12 mouse cellular contexts compared by ENCODE assay signal in genomic region chr19:41113911-41114531, GRCm38 (mm10). TPM values are rescaled to one million over a fixed set of nuclear protein-coding genes. Genes with fewer than 3 reads are reported as not detected.
DNase-seq lines count a peak whose midpoint lies in the region; ATAC-seq and TF ChIP-seq lines count a peak whose summit lies in the region.
"Had no signal": no experiment of that assay in that cellular context is flagged by ENCODE, and none has a peak within 500 bp of the region (broad histone marks: within the 10 kb centered on the region; RNA-seq: fewer than 3 reads in every experiment).

No protein-coding gene starts in this region.

- DNase-seq in embryo, embryonic 10 days (ENCODE audit: low spot score), result peak; percentile 44
- DNase-seq in forebrain, embryonic 11.5 days (ENCODE audit: low spot score), result peak; percentile 76
- DNase-seq in testis, postnatal 14 days (ENCODE audit: low spot score), result no peak
- DNase-seq in urinary bladder, postnatal 10 days (ENCODE audit: low spot score), result no peak
- no peak for DNase-seq in thymus, adult 2 months
- DNase-seq: cerebellum, adult 11 months; heart, adult 18-20 months; kidney, postnatal 25 days had no signal

- ATAC-seq in forebrain, embryonic 11.5 days (replicated peaks; ENCODE audit: low FRiP score), result peak; percentile 85
- ATAC-seq in hindbrain, embryonic 15.5 days (ENCODE audit: low FRiP score, low read depth), result peak; percentile 40
- 0 out of 2 replicates have a peak, but pooled peaks have one; percentile 40 for ATAC-seq in midbrain, embryonic 15.5 days (replicated peaks)

- H3K4me3 ChIP-seq in forebrain, embryonic 11.5 days (ENCODE audit: low read depth, low read length), result no peak overlapping the region
- H3K4me3 ChIP-seq in hindbrain, embryonic 15.5 days, result no peak overlapping the region
- no peak overlapping the region for H3K4me3 ChIP-seq in midbrain, embryonic 15.5 days
- no peak overlapping the region for H3K4me3 ChIP-seq in thymus, adult 2 months (ENCODE audit: control insufficient read depth, insufficient read depth, low read length)

- peaks cover 5% of the 10 kb centered on the region; the same call in 1 of the 2 replicates for H3K27me3 ChIP-seq in forebrain, embryonic 11.5 days (ENCODE audit: control insufficient read depth, insufficient read depth, low read length)
- no peaks in the 10 kb centered on the region for H3K27me3 ChIP-seq in hindbrain, embryonic 15.5 days
- peaks cover 12% of the 10 kb centered on the region; the same call in 1 of the 2 replicates for H3K27me3 ChIP-seq in midbrain, embryonic 15.5 days (replicated peaks)
- H3K27me3 ChIP-seq in thymus, adult 2 months (ENCODE audit: control insufficient read depth, insufficient read depth, low read length), result no peaks in the 10 kb centered on the region

- no peak overlapping the region for H3K4me2 ChIP-seq in forebrain, embryonic 11.5 days (ENCODE audit: low read depth, low read length, severe bottlenecking)
- no peak overlapping the region for H3K4me2 ChIP-seq in hindbrain, embryonic 15.5 days
- H3K4me2 ChIP-seq in midbrain, embryonic 15.5 days, result no peak overlapping the region

- TF ChIP-seq POLR2A in thymus, adult 2 months (IDR thresholded peaks at IDR 0.05; ENCODE audit: control insufficient read depth, extremely low read depth, insufficient read depth, low read length, poor library complexity), result no peak

- H3K27ac ChIP-seq in forebrain, embryonic 11.5 days (ENCODE audit: low read depth, low read length), result peak overlapping the region; percentile 25; the same call in 1 of the 2 replicates
- no peak overlapping the region for H3K27ac ChIP-seq in hindbrain, embryonic 15.5 days (replicated peaks)
- no peak overlapping the region for H3K27ac ChIP-seq in midbrain, embryonic 15.5 days
- no peak overlapping the region for H3K27ac ChIP-seq in thymus, adult 2 months (ENCODE audit: control insufficient read depth, insufficient read depth, low read length)

- WGBS in forebrain, embryonic 11.5 days, result 45% methylated on average over 17 of the region's 17 CpGs
- WGBS in hindbrain, embryonic 15.5 days, result 44% methylated on average over 17 of the region's 17 CpGs
- 40% methylated on average over 17 of the region's 17 CpGs for WGBS in midbrain, embryonic 15.5 days
- WGBS in thymus, adult 2 months, result 84% methylated on average over 17 of the region's 17 CpGs

- no peaks in the 10 kb centered on the region for H3K36me3 ChIP-seq in forebrain, embryonic 11.5 days (ENCODE audit: control insufficient read depth, insufficient read depth, low read length)
- no peaks in the 10 kb centered on the region for H3K36me3 ChIP-seq in hindbrain, embryonic 15.5 days
- H3K36me3 ChIP-seq in midbrain, embryonic 15.5 days (replicated peaks), result no peaks in the 10 kb centered on the region
- no peaks in the 10 kb centered on the region for H3K36me3 ChIP-seq in thymus, adult 2 months (ENCODE audit: control insufficient read depth, insufficient read depth, low read length)

- H3K9me3 ChIP-seq in forebrain, embryonic 11.5 days (ENCODE audit: control insufficient read depth, low read length), result no peaks in the 10 kb centered on the region
- no peaks in the 10 kb centered on the region for H3K9me3 ChIP-seq in hindbrain, embryonic 15.5 days
- no peaks in the 10 kb centered on the region for H3K9me3 ChIP-seq in midbrain, embryonic 15.5 days

- peaks cover 8% of the 10 kb centered on the region; the same call in 1 of the 2 replicates for H3K4me1 ChIP-seq in forebrain, embryonic 11.5 days (replicated peaks; ENCODE audit: control insufficient read depth, insufficient read depth, low read length)
- peaks cover 39% of the 10 kb centered on the region for H3K4me1 ChIP-seq in hindbrain, embryonic 15.5 days (replicated peaks)
- peaks cover 34% of the 10 kb centered on the region for H3K4me1 ChIP-seq in midbrain, embryonic 15.5 days
- no peaks in the 10 kb centered on the region for H3K4me1 ChIP-seq in thymus, adult 2 months (replicated peaks; ENCODE audit: control insufficient read depth, insufficient read depth, low read length)

- no peak for TF ChIP-seq CTCF in thymus, adult 2 months (IDR thresholded peaks at IDR 0.05; ENCODE audit: borderline replicate concordance, control insufficient read depth, extremely low read depth, insufficient read depth, low read length, poor library complexity)

- H3K9ac ChIP-seq in forebrain, embryonic 11.5 days (ENCODE audit: low read length), result no peak overlapping the region
- no peak overlapping the region for H3K9ac ChIP-seq in hindbrain, embryonic 15.5 days
- no peak overlapping the region for H3K9ac ChIP-seq in midbrain, embryonic 15.5 days

RNA-seq across cellular contexts. Expression of gene Opalin, which starts 37.1 kb away (rescaled TPM):
- polyA plus RNA-seq in forebrain, embryonic 11.5 days (2014; fragmentation: Nextera tagmentation; extraction: Ambion mirVana), result not detected in 2 replicates
- polyA plus RNA-seq in hindbrain, embryonic 15.5 days (2015; fragmentation: Nextera tagmentation; extraction: Ambion mirVana), result not detected in 2 replicates
- polyA plus RNA-seq in midbrain, embryonic 15.5 days (2015; fragmentation: Nextera tagmentation; extraction: Ambion mirVana), result not detected in 2 replicates
- 0.13 TPM in 1 of 2 replicates, not detected in the other for polyA plus RNA-seq in thymus, adult 2 months (2012; rRNA removed)
- polyA plus RNA-seq: liver, adult 2 months; testis, adult 2 months had no signal

Comparison
In these comparisons a context has a peak if more than half of its experiments do, and no peak if none do; other contexts are left out.
1. DNase-seq: peak in embryo, embryonic 10 days (single experiment) and forebrain, embryonic 11.5 days (single experiment); none in testis, postnatal 14 days (single experiment), urinary bladder, postnatal 10 days (single experiment) and thymus, adult 2 months (single experiment).
2. Peak in every context shown above with its lines, with median percentiles within 50 percentile points of each other: ATAC-seq.